ENCODE assay signal across 7 mouse cellular contexts in genomic region chr4:117304239-117305025, GRCm38 (mm10). TPM values are rescaled to one million over a fixed set of nuclear protein-coding genes. Genes with fewer than 3 reads are reported as not detected.
DNase-seq lines count a peak whose midpoint lies in the region; ATAC-seq lines count a peak whose summit lies in the region.

No protein-coding gene starts in this region.

- no peak for ATAC-seq in lung, embryonic 16.5 days (ENCODE audit: low read depth)
- ATAC-seq in forebrain, embryonic 13.5 days: 0 out of 2 replicates have a peak, but pooled peaks have one; percentile 8
- ATAC-seq in liver, embryonic 13.5 days (ENCODE audit: low read depth): peak; percentile 47; the same call in 1 of the 2 replicates
- no peak for ATAC-seq in stomach, embryonic 16.5 days (ENCODE audit: insufficient read depth, low FRiP score)

- H3K27ac ChIP-seq in lung, embryonic 16.5 days (ENCODE audit: low read length): no peak overlapping the region
- H3K27ac ChIP-seq in forebrain, embryonic 13.5 days: no peak overlapping the region
- H3K27ac ChIP-seq in liver, embryonic 13.5 days: no peak overlapping the region
- no peak overlapping the region for H3K27ac ChIP-seq in stomach, embryonic 16.5 days (ENCODE audit: low read length)

- no peaks in the 10 kb centered on the region for H3K9me3 ChIP-seq in lung, embryonic 16.5 days (ENCODE audit: control insufficient read depth, low read length)
- no peaks in the 10 kb centered on the region for H3K9me3 ChIP-seq in forebrain, embryonic 13.5 days (replicated peaks)
- no peaks in the 10 kb centered on the region for H3K9me3 ChIP-seq in liver, embryonic 13.5 days (replicated peaks)
- H3K9me3 ChIP-seq in stomach, embryonic 16.5 days (replicated peaks; ENCODE audit: control insufficient read depth, low read length): no peaks in the 10 kb centered on the region

- no peaks in the 10 kb centered on the region for H3K36me3 ChIP-seq in lung, embryonic 16.5 days (ENCODE audit: control insufficient read depth, insufficient read depth, low read length)
- H3K36me3 ChIP-seq in forebrain, embryonic 13.5 days (ENCODE audit: poor library complexity, severe bottlenecking): no peaks in the 10 kb centered on the region
- H3K36me3 ChIP-seq in liver, embryonic 13.5 days: no peaks in the 10 kb centered on the region
- H3K36me3 ChIP-seq in stomach, embryonic 16.5 days (ENCODE audit: control insufficient read depth, insufficient read depth, low read length): no peaks in the 10 kb centered on the region

- WGBS in lung, embryonic 16.5 days: 7% methylated on average over 54 of the region's 54 CpGs
- 3% methylated on average over 43 of the region's 54 CpGs for WGBS in forebrain, embryonic 13.5 days
- WGBS in liver, embryonic 13.5 days (ENCODE audit: insufficient replicate concordance): 12% methylated on average over 54 of the region's 54 CpGs
- 7% methylated on average over 54 of the region's 54 CpGs for WGBS in stomach, embryonic 16.5 days

- H3K27me3 ChIP-seq in lung, embryonic 16.5 days (ENCODE audit: control insufficient read depth, insufficient read depth, low read depth, low read length): peaks cover 36% of the 10 kb centered on the region
- peaks cover 75% of the 10 kb centered on the region for H3K27me3 ChIP-seq in forebrain, embryonic 13.5 days
- H3K27me3 ChIP-seq in liver, embryonic 13.5 days: peaks cover 82% of the 10 kb centered on the region
- peaks cover 35% of the 10 kb centered on the region for H3K27me3 ChIP-seq in stomach, embryonic 16.5 days (ENCODE audit: control insufficient read depth, insufficient read depth, low read length)

- DNase-seq in lung, adult 18-20 months: no peak
- DNase-seq in liver, embryonic 13.5 days: no peak
- DNase-seq in cerebellum, adult 9-11 months: no peak
- DNase-seq in gastrocnemius, postnatal 36 days: no peak

- intact Hi-C loops in gastrocnemius, postnatal 36 days (cut with DNase I): no loop called here

- peak overlapping the region; percentile 49 for H3K4me3 ChIP-seq in lung, embryonic 16.5 days (ENCODE audit: low read length)
- peak overlapping the region; percentile 43 for H3K4me3 ChIP-seq in forebrain, embryonic 13.5 days
- peak overlapping the region; percentile 49 for H3K4me3 ChIP-seq in liver, embryonic 13.5 days (replicated peaks)
- H3K4me3 ChIP-seq in stomach, embryonic 16.5 days (replicated peaks; ENCODE audit: low read length): peak overlapping the region; percentile 48

- peak overlapping the region; percentile 52 for H3K9ac ChIP-seq in lung, embryonic 16.5 days (ENCODE audit: low read length)
- H3K9ac ChIP-seq in forebrain, embryonic 13.5 days: peak overlapping the region; percentile 63
- peak overlapping the region; percentile 15 for H3K9ac ChIP-seq in liver, embryonic 13.5 days
- peak overlapping the region; percentile 63 for H3K9ac ChIP-seq in stomach, embryonic 16.5 days (ENCODE audit: low read length)

- H3K4me2 ChIP-seq in lung, embryonic 16.5 days (ENCODE audit: low read depth, low read length): peak overlapping the region; percentile 81
- H3K4me2 ChIP-seq in forebrain, embryonic 13.5 days: peak overlapping the region; percentile 78
- H3K4me2 ChIP-seq in liver, embryonic 13.5 days: peak overlapping the region; percentile 68
- peak overlapping the region; percentile 81 for H3K4me2 ChIP-seq in stomach, embryonic 16.5 days (ENCODE audit: low read depth, low read length)

- peaks cover 8% of the 10 kb centered on the region for H3K4me1 ChIP-seq in lung, embryonic 16.5 days (replicated peaks; ENCODE audit: control insufficient read depth, insufficient read depth, low read length)
- H3K4me1 ChIP-seq in forebrain, embryonic 13.5 days: peaks cover 26% of the 10 kb centered on the region
- peaks cover 17% of the 10 kb centered on the region for H3K4me1 ChIP-seq in liver, embryonic 13.5 days (replicated peaks)
- H3K4me1 ChIP-seq in stomach, embryonic 16.5 days (ENCODE audit: control insufficient read depth, insufficient read depth, low read length): peaks cover 8% of the 10 kb centered on the region

RNA-seq across cellular contexts. Expression of gene Armh1, which starts 52.5 kb away (rescaled TPM):
- 2.0 and 3.6 TPM in 2 replicates for polyA plus RNA-seq in lung, embryonic 16.5 days (2015; fragmentation: Nextera tagmentation; extraction: Ambion mirVana)
- 0.38 and 0.65 TPM in 2 replicates for polyA plus RNA-seq in forebrain, embryonic 13.5 days (2015; fragmentation: Nextera tagmentation; extraction: Ambion mirVana)
- not detected in 2 replicates for polyA plus RNA-seq in liver, embryonic 13.5 days (2015; fragmentation: Nextera tagmentation; extraction: Ambion mirVana)
- polyA plus RNA-seq in stomach, embryonic 16.5 days (2015; fragmentation: Nextera tagmentation; extraction: Ambion mirVana): 0.32 and 0.61 TPM in 2 replicates
- not detected for total RNA-seq in gastrocnemius, postnatal 36 days (2021)

RNA-seq across cellular contexts. Expression of gene Tmem53, which starts 52.7 kb away (rescaled TPM):
- 19.9 and 25.3 TPM in 2 replicates for polyA plus RNA-seq in lung, embryonic 16.5 days (2015; fragmentation: Nextera tagmentation; extraction: Ambion mirVana)
- 6.7 and 6.9 TPM in 2 replicates for polyA plus RNA-seq in forebrain, embryonic 13.5 days (2015; fragmentation: Nextera tagmentation; extraction: Ambion mirVana)
- 3.5 and 3.6 TPM in 2 replicates for polyA plus RNA-seq in liver, embryonic 13.5 days (2015; fragmentation: Nextera tagmentation; extraction: Ambion mirVana)
- 14.2 and 14.6 TPM in 2 replicates for polyA plus RNA-seq in stomach, embryonic 16.5 days (2015; fragmentation: Nextera tagmentation; extraction: Ambion mirVana)
- total RNA-seq in gastrocnemius, postnatal 36 days (2021): 1 to 10 TPM; 4.0 to 4.2 TPM

Comparison
In these comparisons a context has a peak if more than half of its experiments do, and no peak if none do; other contexts are left out.
1. ATAC-seq: peak in forebrain, embryonic 13.5 days (single experiment) and liver, embryonic 13.5 days (single experiment); none in lung, embryonic 16.5 days (single experiment) and stomach, embryonic 16.5 days (single experiment).
2. Peak in every context shown above with its lines, with median percentiles within 50 percentile points of each other: H3K4me2 ChIP-seq, H3K4me3 ChIP-seq and H3K9ac ChIP-seq.